Mouse (Mus musculus) embryonic fibroblast, embryonic 13.5 days (primary cell): ENCODE results near the gene Clns1a. TPM values are rescaled to one million over a fixed set of nuclear protein-coding genes. Genes with fewer than 3 reads are reported as not detected.
A peak's percentile ranks its signal among the peaks of the same experiment; 100 is the strongest.

Experiments
- H3K27ac ChIP-seq: 2 replicates; pipeline ENCODE4 v1.5.1; 2012; ENCODE audit warnings: low read length, control low read depth, inconsistent platforms; ENCODE audit not compliant: insufficient read depth
- H3K4me1 ChIP-seq: 2 replicates; pipeline ENCODE4 v1.6.1; 2011; ENCODE audit warnings: low read length; ENCODE audit not compliant: control insufficient read depth, insufficient read depth
- H3K4me3 ChIP-seq: 2 replicates; pipeline ENCODE4 v1.5.1; 2011; ENCODE audit warnings: mild to moderate bottlenecking, control low read depth, low read length; ENCODE audit not compliant: insufficient read depth
- CTCF ChIP-seq: IDR thresholded peaks from 2 replicates; pipeline ENCODE4 v1.5.1; 2011; ENCODE audit warnings: mild to moderate bottlenecking, control low read depth, low read length, moderate library complexity, borderline replicate concordance; ENCODE audit not compliant: insufficient read depth
- POLR2A ChIP-seq: IDR thresholded peaks from 2 replicates; pipeline ENCODE4 v1.6.1; 2011; ENCODE audit warnings: low read depth, mild to moderate bottlenecking, control low read depth, low read length, moderate library complexity
- polyA plus RNA-seq: library from polyadenylated mRNA; stranded (reverse); fragments of >200 nt; gene quantifications from 2 replicates; pipeline ENCODE4 v1.2.4, GENCODE M21; 2011; ENCODE audit warnings: low read depth; ENCODE audit not compliant: missing spikeins, insufficient read length

The Clns1a gene
- polyA plus RNA-seq, 1 experiment, result 97.2 TPM

GRCm38 (mm10) chr7:97701106-97701505 is 4.7 kb downstream of the Clns1a start:
- Histone ChIP-seq H3K27ac (no peak overlapping the region), H3K4me3 (no peak overlapping the region), H3K4me1 (no peaks in the 10 kb centered on the region; the same call in 1 of the 2 replicates)
- TF ChIP-seq CTCF (no peak), POLR2A (no peak)

GRCm38 (mm10) chr7:97707123-97707522 is 10.7 kb downstream of the Clns1a start:
- Histone ChIP-seq H3K4me3 (no peak overlapping the region), H3K27ac (no peak overlapping the region), H3K4me1 (0 out of 2 replicates have a peak, but pooled peaks cover 2% of the 10 kb centered on the region)
- no peak for TF ChIP-seq POLR2A
- TF ChIP-seq CTCF, result no peak

- Histone ChIP-seq H3K4me3 (no peak overlapping the region), H3K4me1 (0 out of 2 replicates have a peak, but pooled peaks cover 2% of the 10 kb centered on the region), H3K27ac (no peak overlapping the region)
- TF ChIP-seq POLR2A (no peak), CTCF (no peak)
Observed at GRCm38 (mm10) chr7:97707809-97708208, 11.4 kb downstream of the Clns1a start.

- TF ChIP-seq CTCF (no peak), POLR2A (no peak)
- 0 out of 2 replicates have a peak, but pooled peaks cover 2% of the 10 kb centered on the region for H3K4me1 ChIP-seq
- peak overlapping the region; percentile 30; the same call in 1 of the 2 replicates for H3K27ac ChIP-seq
- no peak overlapping the region for H3K4me3 ChIP-seq
Observed at GRCm38 (mm10) chr7:97709204-97709603, 12.8 kb downstream of the Clns1a start.

GRCm38 (mm10) chr7:97714651-97715050 is 18.2 kb downstream of the Clns1a start:
- TF ChIP-seq POLR2A, result no peak
- no peak for TF ChIP-seq CTCF
- no peaks in the 10 kb centered on the region for H3K4me1 ChIP-seq
- no peak overlapping the region for H3K4me3 ChIP-seq
- no peak overlapping the region for H3K27ac ChIP-seq

- TF ChIP-seq POLR2A (no peak), CTCF (no peak)
- Histone ChIP-seq H3K27ac (no peak overlapping the region), H3K4me1 (no peaks in the 10 kb centered on the region)
Observed at GRCm38 (mm10) chr7:97717326-97717725, 20.9 kb downstream of the Clns1a start.

GRCm38 (mm10) chr7:97719078-97719477 is 22.6 kb downstream of the Clns1a start:
- TF ChIP-seq POLR2A (no peak), CTCF (no peak)

More at GRCm38 (mm10) chr7:97717326-97717725, 20.9 kb downstream of the Clns1a start:
- no peak overlapping the region for H3K4me3 ChIP-seq

GRCm38 (mm10) chr7:97720109-97720508 is 23.7 kb downstream of the Clns1a start:
- H3K4me3 ChIP-seq, result no peak overlapping the region
- TF ChIP-seq CTCF, result no peak
- no peak for TF ChIP-seq POLR2A
- no peak overlapping the region for H3K27ac ChIP-seq
- no peaks in the 10 kb centered on the region for H3K4me1 ChIP-seq

More at GRCm38 (mm10) chr7:97719078-97719477, 22.6 kb downstream of the Clns1a start:
- Histone ChIP-seq H3K4me3 (no peak overlapping the region), H3K27ac (no peak overlapping the region), H3K4me1 (no peaks in the 10 kb centered on the region)

- Histone ChIP-seq H3K4me3 (no peak overlapping the region), H3K4me1 (no peaks in the 10 kb centered on the region), H3K27ac (no peak overlapping the region)
- TF ChIP-seq CTCF (no peak), POLR2A (no peak)
Observed at GRCm38 (mm10) chr7:97722278-97722918, 26.0 kb downstream of the Clns1a start.
